Mouse (Mus musculus): ENCODE data around the gene Grk5. TPM values are rescaled to one million over a fixed set of nuclear protein-coding genes. Genes with fewer than 3 reads are reported as not detected.
"Not testable (repeated sequence)": the region's sequence is repeated elsewhere in the genome, so short reads cannot be mapped to it uniquely, and the experiment has no call there.

The Grk5 gene
- polyA plus RNA-seq, 2 experiments: 0.50 to 0.84 TPM

GRCm38 (mm10) chr19:60910304-60910703 lies 20.8 kb downstream of the Grk5 start:
- ATAC-seq (ENCODE audit: insufficient read depth): no peak
- H3K27me3 ChIP-seq (ENCODE audit: control insufficient read depth, insufficient read depth, low read length): no peaks in the 10 kb centered on the region; the same call in 1 of the 2 replicates
- no peaks in the 10 kb centered on the region for H3K9me3 ChIP-seq (ENCODE audit: control insufficient read depth, low read length)
- no peaks in the 10 kb centered on the region for H3K36me3 ChIP-seq (replicated peaks; ENCODE audit: control insufficient read depth, insufficient read depth, low read depth)
- no peak for TF ChIP-seq EP300 (IDR thresholded peaks at IDR 0.05; ENCODE audit: low read depth)
- H3K4me2 ChIP-seq (ENCODE audit: low read depth): no peak overlapping the region
- DNase-seq (ENCODE audit: low read depth in 3 of 3, low spot score in 3 of 3): no peak
- H3K4me3 ChIP-seq (ENCODE audit: insufficient read depth in 1 of 2, low read depth in 2 of 2, low read length in 2 of 2): no peak overlapping the region
- H3K9ac ChIP-seq (replicated peaks): no peak overlapping the region
- H3K27ac ChIP-seq: no peak overlapping the region
- 0 out of 4 replicates have a peak, but pooled peaks cover 0 to 1% of the 10 kb centered on the region in 2 experiments for H3K4me1 ChIP-seq (replicated peaks; ENCODE audit: control insufficient read depth in 2 of 2, insufficient read depth in 2 of 2, low read length in 1 of 2)

- no peak overlapping the region for H3K4me3 ChIP-seq (ENCODE audit: insufficient read depth in 1 of 2, low read depth in 2 of 2, low read length in 2 of 2)
- no peak for TF ChIP-seq CTCF (IDR thresholded peaks at IDR 0.05; ENCODE audit: low read depth)
- TF ChIP-seq EP300 (IDR thresholded peaks at IDR 0.05; ENCODE audit: low read depth): no peak
- DNase-seq (ENCODE audit: low read depth in 3 of 3, low spot score in 3 of 3) (no peak), ATAC-seq (ENCODE audit: insufficient read depth) (no peak)
- H3K4me1 ChIP-seq (replicated peaks; ENCODE audit: control insufficient read depth in 2 of 2, insufficient read depth in 2 of 2, low read length in 1 of 2): peaks cover 0 to 3% of the 10 kb centered on the region in 2 experiments; a peak in 1 of 4 replicates
- no peak overlapping the region for H3K27ac ChIP-seq
- H3K9ac ChIP-seq (replicated peaks): no peak overlapping the region
- H3K27me3 ChIP-seq (ENCODE audit: control insufficient read depth, insufficient read depth, low read length): no peaks in the 10 kb centered on the region; the same call in 1 of the 2 replicates
- no peaks in the 10 kb centered on the region for H3K9me3 ChIP-seq (ENCODE audit: control insufficient read depth, low read length)
- 50% methylated on average over 2 of the region's 2 CpGs for WGBS (ENCODE audit: insufficient replicate concordance)
- H3K4me2 ChIP-seq (ENCODE audit: low read depth): no peak overlapping the region
- H3K36me3 ChIP-seq (replicated peaks; ENCODE audit: control insufficient read depth, insufficient read depth, low read depth): no peaks in the 10 kb centered on the region
Measured at GRCm38 (mm10) chr19:60911653-60912052, 22.1 kb downstream of the Grk5 start.

- no peaks in the 10 kb centered on the region for H3K9me3 ChIP-seq (ENCODE audit: control insufficient read depth, low read length)
- no peak overlapping the region for H3K27ac ChIP-seq
- no peaks in the 10 kb centered on the region for H3K36me3 ChIP-seq (replicated peaks; ENCODE audit: control insufficient read depth, insufficient read depth, low read depth)
- no peak for DNase-seq (ENCODE audit: low read depth in 3 of 3, low spot score in 3 of 3)
- H3K4me1 ChIP-seq (replicated peaks; ENCODE audit: control insufficient read depth in 2 of 2, insufficient read depth in 2 of 2, low read length in 1 of 2): peaks cover 0 to 3% of the 10 kb centered on the region in 2 experiments; a peak in 1 of 4 replicates
- no peak for ATAC-seq (ENCODE audit: insufficient read depth)
- H3K27me3 ChIP-seq (ENCODE audit: control insufficient read depth, insufficient read depth, low read length): no peaks in the 10 kb centered on the region; the same call in 1 of the 2 replicates
- no peak overlapping the region for H3K9ac ChIP-seq (replicated peaks)
- TF ChIP-seq EP300 (IDR thresholded peaks at IDR 0.05; ENCODE audit: low read depth): no peak
- TF ChIP-seq CTCF (IDR thresholded peaks at IDR 0.05; ENCODE audit: low read depth): no peak
- 45% methylated on average over 4 of the region's 4 CpGs for WGBS (ENCODE audit: insufficient replicate concordance)
- no peak overlapping the region for H3K4me3 ChIP-seq (ENCODE audit: insufficient read depth in 1 of 2, low read depth in 2 of 2, low read length in 2 of 2)
- no peak overlapping the region for H3K4me2 ChIP-seq (ENCODE audit: low read depth)
Measured at GRCm38 (mm10) chr19:60915236-60915635, 25.7 kb downstream of the Grk5 start.

GRCm38 (mm10) chr19:60915862-60916261 lies 26.3 kb downstream of the Grk5 start:
- Histone ChIP-seq H3K4me1 (replicated peaks; ENCODE audit: control insufficient read depth in 2 of 2, insufficient read depth in 2 of 2, low read length in 1 of 2) (peaks cover 0 to 3% of the 10 kb centered on the region in 2 experiments; a peak in 1 of 4 replicates), H3K9ac (replicated peaks) (no peak overlapping the region), H3K27ac (no peak overlapping the region), H3K27me3 (ENCODE audit: control insufficient read depth, insufficient read depth, low read length) (no peaks in the 10 kb centered on the region; the same call in 1 of the 2 replicates), H3K4me2 (ENCODE audit: low read depth) (no peak overlapping the region), H3K36me3 (replicated peaks; ENCODE audit: control insufficient read depth, insufficient read depth, low read depth) (no peaks in the 10 kb centered on the region), H3K9me3 (ENCODE audit: control insufficient read depth, low read length) (no peaks in the 10 kb centered on the region), H3K4me3 (ENCODE audit: insufficient read depth in 1 of 2, low read depth in 2 of 2, low read length in 2 of 2) (no peak overlapping the region)
- DNase-seq (ENCODE audit: low read depth in 3 of 3, low spot score in 3 of 3): no peak
- TF ChIP-seq CTCF (IDR thresholded peaks at IDR 0.05; ENCODE audit: low read depth): no peak
- ATAC-seq (ENCODE audit: insufficient read depth): no peak
- WGBS (ENCODE audit: insufficient replicate concordance): 13% methylated on average over 3 of the region's 3 CpGs

- peaks cover 0 to 3% of the 10 kb centered on the region in 2 experiments; a peak in 1 of 4 replicates for H3K4me1 ChIP-seq (replicated peaks; ENCODE audit: control insufficient read depth in 2 of 2, insufficient read depth in 2 of 2, low read length in 1 of 2)
- no peaks in the 10 kb centered on the region; the same call in 1 of the 2 replicates for H3K27me3 ChIP-seq (ENCODE audit: control insufficient read depth, insufficient read depth, low read length)
- TF ChIP-seq EP300 (IDR thresholded peaks at IDR 0.05; ENCODE audit: low read depth) (no peak), CTCF (IDR thresholded peaks at IDR 0.05; ENCODE audit: low read depth) (no peak)
- ATAC-seq (ENCODE audit: insufficient read depth): no peak
- 65% methylated on average over 6 of the region's 6 CpGs for WGBS (ENCODE audit: insufficient replicate concordance)
- no peak overlapping the region for H3K4me3 ChIP-seq (ENCODE audit: insufficient read depth in 1 of 2, low read depth in 2 of 2, low read length in 2 of 2)
- H3K27ac ChIP-seq: no peak overlapping the region
- H3K9ac ChIP-seq (replicated peaks): no peak overlapping the region
- no peak for DNase-seq (ENCODE audit: low read depth in 3 of 3, low spot score in 3 of 3)
- no peaks in the 10 kb centered on the region for H3K9me3 ChIP-seq (ENCODE audit: control insufficient read depth, low read length)
- no peaks in the 10 kb centered on the region for H3K36me3 ChIP-seq (replicated peaks; ENCODE audit: control insufficient read depth, insufficient read depth, low read depth)
- H3K4me2 ChIP-seq (ENCODE audit: low read depth): no peak overlapping the region
Measured at GRCm38 (mm10) chr19:60916869-60917570, 27.5 kb downstream of the Grk5 start.

- H3K36me3 ChIP-seq (replicated peaks; ENCODE audit: control insufficient read depth, insufficient read depth, low read depth): not testable (repeated sequence)
Measured at GRCm38 (mm10) chr19:60924534-60924933, 35.0 kb downstream of the Grk5 start.

More at GRCm38 (mm10) chr19:60924534-60924933, 35.0 kb downstream of the Grk5 start:
- H3K27me3 ChIP-seq (ENCODE audit: control insufficient read depth, insufficient read depth, low read length); H3K27ac ChIP-seq; ATAC-seq (ENCODE audit: insufficient read depth); H3K4me2 ChIP-seq (ENCODE audit: low read depth); DNase-seq (ENCODE audit: low read depth in 3 of 3, low spot score in 3 of 3); H3K4me1 ChIP-seq (replicated peaks; ENCODE audit: control insufficient read depth in 2 of 2, insufficient read depth in 2 of 2, low read length in 1 of 2); H3K4me3 ChIP-seq (ENCODE audit: insufficient read depth in 1 of 2, low read depth in 2 of 2, low read length in 2 of 2); H3K9me3 ChIP-seq (ENCODE audit: control insufficient read depth, low read length); H3K9ac ChIP-seq (replicated peaks): not testable (repeated sequence)

All from liver, embryonic 14.5 days (tissue).